Mouse (Mus musculus): ENCODE results near the gene Gramd1b. TPM values are rescaled to one million over a fixed set of nuclear protein-coding genes. Genes with fewer than 3 reads are reported as not detected.

Gene Gramd1b
- total and polyA plus RNA-seq, 2 experiments from 2014 or later = 18.0 to 48.6 TPM

GRCm38 (mm10) chr9:40272822-40273221 lies 258.4 kb downstream of the Gramd1b start:
- no peak overlapping the region for H3K27ac ChIP-seq (ENCODE audit: low read depth, low read length)
- no peak overlapping the region for H3K9ac ChIP-seq
- H3K4me2 ChIP-seq (ENCODE audit: low read depth) = peak overlapping the region; percentile 70
- H3K27me3 ChIP-seq (ENCODE audit: insufficient read depth, low read length) = no peaks in the 10 kb centered on the region
- WGBS = 85% methylated on average over 7 of the region's 7 CpGs
- H3K4me1 ChIP-seq (ENCODE audit: insufficient read depth) = peaks cover 27% of the 10 kb centered on the region
- ATAC-seq = no peak
- no peak for DNase-seq
- TF ChIP-seq CTCF (IDR thresholded peaks at IDR 0.05; ENCODE audit: low read depth) = no peak
- H3K36me3 ChIP-seq (ENCODE audit: insufficient read depth) = peaks cover 15% of the 10 kb centered on the region; the same call in 1 of the 2 replicates
- H3K9me3 ChIP-seq (ENCODE audit: low read length) = no peaks in the 10 kb centered on the region
- no peak overlapping the region for H3K4me3 ChIP-seq (ENCODE audit: low read depth, low read length)

DNA sequence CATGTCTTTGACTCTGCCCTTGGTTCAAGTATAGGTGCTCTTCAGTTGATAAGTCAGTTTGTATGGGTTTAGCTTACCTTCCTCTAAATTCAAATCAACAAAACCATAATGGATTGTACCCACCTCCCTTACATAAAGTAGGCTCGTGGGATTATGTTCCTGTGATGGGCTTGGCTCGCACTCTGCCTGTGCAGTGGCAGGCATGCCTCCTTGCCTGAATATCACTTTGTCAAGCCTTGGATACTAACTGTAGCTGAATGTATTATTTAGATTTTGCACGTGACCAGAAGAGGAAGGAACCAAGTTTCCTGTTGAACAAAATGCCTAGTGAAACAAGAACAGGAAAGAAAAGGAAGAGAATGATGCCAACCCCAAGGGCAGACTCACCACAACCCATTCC lies 260.1 kb downstream of the Gramd1b start:
- H3K9ac ChIP-seq = peak overlapping the region; percentile 68
- no peaks in the 10 kb centered on the region for H3K9me3 ChIP-seq (ENCODE audit: low read length)
- no peak overlapping the region for H3K27ac ChIP-seq (ENCODE audit: low read depth, low read length)
- H3K4me2 ChIP-seq (ENCODE audit: low read depth) = peak overlapping the region; percentile 70
- 0 out of 2 replicates have a peak, but pooled peaks cover 5% of the 10 kb centered on the region for H3K36me3 ChIP-seq (ENCODE audit: insufficient read depth)
- 39% methylated on average over 3 of the region's 3 CpGs for WGBS
- peak overlapping the region; percentile 69 for H3K4me3 ChIP-seq (ENCODE audit: low read depth, low read length)
- peaks cover 27% of the 10 kb centered on the region for H3K4me1 ChIP-seq (ENCODE audit: insufficient read depth)
- ATAC-seq (no peak), DNase-seq (no peak)
- no peaks in the 10 kb centered on the region for H3K27me3 ChIP-seq (ENCODE audit: insufficient read depth, low read length)
- TF ChIP-seq CTCF (IDR thresholded peaks at IDR 0.05; ENCODE audit: low read depth) = no peak

DNA sequence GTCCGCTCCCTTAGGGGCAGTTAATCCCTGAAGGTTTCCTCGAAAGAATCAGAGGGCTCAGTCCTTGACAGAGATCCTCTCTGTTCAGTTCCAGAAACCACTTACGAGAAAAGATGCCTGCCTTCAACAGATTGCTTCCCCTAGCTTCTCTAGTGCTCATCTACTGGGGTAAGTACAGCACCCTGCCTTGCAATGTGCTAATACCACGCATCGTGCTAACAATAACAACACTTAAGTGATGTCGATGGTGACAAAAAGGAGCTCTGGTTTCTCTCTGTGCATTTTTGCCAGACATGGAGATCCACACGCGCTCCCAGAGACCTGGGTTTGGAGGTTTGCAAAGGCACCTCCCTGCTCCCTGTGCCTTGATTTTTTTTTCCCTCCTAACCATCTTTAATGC lies 261.3 kb downstream of the Gramd1b start:
- H3K4me2 ChIP-seq (ENCODE audit: low read depth) = peak overlapping the region; percentile 70
- 10% methylated on average over 8 of the region's 8 CpGs for WGBS

DNA sequence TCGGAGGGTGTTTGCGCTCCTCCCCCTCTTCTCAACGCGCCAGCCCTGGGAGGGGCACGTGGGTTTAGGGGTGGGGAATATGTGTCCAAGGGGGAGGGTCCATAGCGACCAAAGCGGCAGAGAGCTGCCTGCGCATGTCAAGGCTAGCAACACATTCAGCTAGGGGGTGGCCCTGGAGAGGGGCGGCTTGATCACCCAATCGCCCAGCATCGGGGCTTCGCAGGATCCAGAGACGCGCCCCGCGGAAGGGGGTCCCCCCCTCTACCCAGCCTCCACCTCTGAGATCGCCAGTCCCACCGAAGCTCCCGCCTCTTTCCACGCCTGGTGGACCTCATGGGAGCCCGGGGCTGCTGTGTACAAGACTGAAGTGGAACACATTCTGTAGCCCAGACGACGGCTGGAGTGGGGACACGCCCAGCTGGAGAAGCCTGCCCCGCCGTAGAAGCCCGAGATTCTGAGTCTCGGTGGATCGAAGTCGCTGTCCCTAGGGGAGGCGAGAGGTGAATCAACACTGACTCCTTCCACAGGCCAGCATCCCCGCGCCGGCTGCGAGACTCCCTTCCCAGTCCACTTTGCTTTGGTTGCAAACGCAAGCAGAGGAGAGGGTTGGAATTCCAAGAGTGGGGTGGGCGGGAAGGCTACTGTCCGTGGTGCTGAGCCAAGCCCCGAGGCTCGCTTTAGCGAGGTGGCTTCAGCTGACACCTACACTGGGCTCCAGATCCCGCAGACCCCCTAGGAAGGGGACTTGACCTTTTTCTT lies 261.9 kb downstream of the Gramd1b start, which contains the start of gene Scn3b:
Gene Scn3b (plus strand): TSS at position 115 of the 759 bp plus-strand sequence.
- peak; percentile 92 for DNase-seq
- peak; percentile 96 for ATAC-seq
- 2% methylated on average over 42 of the region's 42 CpGs for WGBS

More for the DNA sequence above, 261.3 kb downstream of the Gramd1b start:
- no peaks in the 10 kb centered on the region for H3K27me3 ChIP-seq (ENCODE audit: insufficient read depth, low read length)
- H3K27ac ChIP-seq (ENCODE audit: low read depth, low read length) = peak overlapping the region; percentile 79
- H3K4me1 ChIP-seq (ENCODE audit: insufficient read depth) = peaks cover 27% of the 10 kb centered on the region
- H3K9me3 ChIP-seq (ENCODE audit: low read length) = no peaks in the 10 kb centered on the region
- peak overlapping the region; percentile 68 for H3K9ac ChIP-seq
- no peak for TF ChIP-seq CTCF (IDR thresholded peaks at IDR 0.05; ENCODE audit: low read depth)
- H3K36me3 ChIP-seq (ENCODE audit: insufficient read depth) = no peaks in the 10 kb centered on the region
- ATAC-seq (no peak; the same call in 1 of the 2 replicates), DNase-seq (peak; percentile 64)
- H3K4me3 ChIP-seq (ENCODE audit: low read depth, low read length) = peak overlapping the region; percentile 69

GRCm38 (mm10) chr9:40268748-40269102 lies 262.5 kb downstream of the Gramd1b start:
- Histone ChIP-seq H3K9me3 (ENCODE audit: low read length) (no peaks in the 10 kb centered on the region), H3K27ac (ENCODE audit: low read depth, low read length) (peak overlapping the region; percentile 79), H3K4me2 (ENCODE audit: low read depth) (peak overlapping the region; percentile 70), H3K9ac (peak overlapping the region; percentile 68), H3K36me3 (ENCODE audit: insufficient read depth) (no peaks in the 10 kb centered on the region), H3K4me1 (ENCODE audit: insufficient read depth) (peaks cover 27% of the 10 kb centered on the region), H3K27me3 (ENCODE audit: insufficient read depth, low read length) (no peaks in the 10 kb centered on the region), H3K4me3 (ENCODE audit: low read depth, low read length) (peak overlapping the region; percentile 69)
- DNase-seq (no peak), ATAC-seq (peak; percentile 72)
- no peak for TF ChIP-seq CTCF (IDR thresholded peaks at IDR 0.05; ENCODE audit: low read depth)
- WGBS = 0% methylated on average over 4 of the region's 4 CpGs

More for the DNA sequence above, 261.9 kb downstream of the Gramd1b start, which contains the start of gene Scn3b:
- Histone ChIP-seq H3K27ac (ENCODE audit: low read depth, low read length) (peak within 1 kb of the TSS; percentile 79), H3K4me2 (ENCODE audit: low read depth) (peak within 1 kb of the TSS; percentile 70), H3K36me3 (ENCODE audit: insufficient read depth) (no peaks in the 10 kb centered on the region), H3K4me1 (ENCODE audit: insufficient read depth) (peaks cover 27% of the 10 kb centered on the region), H3K27me3 (ENCODE audit: insufficient read depth, low read length) (no peaks in the 10 kb centered on the region), H3K4me3 (ENCODE audit: low read depth, low read length) (peak within 1 kb of the TSS; percentile 69), H3K9ac (peak within 1 kb of the TSS; percentile 68), H3K9me3 (ENCODE audit: low read length) (no peaks in the 10 kb centered on the region)
- TF ChIP-seq CTCF (IDR thresholded peaks at IDR 0.05; ENCODE audit: low read depth) = peak; percentile 1; the same call in 1 of the 2 replicates

GRCm38 (mm10) chr9:40268040-40268747 lies 263.0 kb downstream of the Gramd1b start:
- peak; percentile 76 for DNase-seq

More at GRCm38 (mm10) chr9:40268040-40268747, 263.0 kb downstream of the Gramd1b start:
- Histone ChIP-seq H3K9ac (peak overlapping the region; percentile 68), H3K9me3 (ENCODE audit: low read length) (no peaks in the 10 kb centered on the region), H3K4me2 (ENCODE audit: low read depth) (peak overlapping the region; percentile 70), H3K27ac (ENCODE audit: low read depth, low read length) (peak overlapping the region; percentile 79), H3K27me3 (ENCODE audit: insufficient read depth, low read length) (no peaks in the 10 kb centered on the region), H3K4me3 (ENCODE audit: low read depth, low read length) (peak overlapping the region; percentile 69), H3K4me1 (ENCODE audit: insufficient read depth) (peaks cover 23% of the 10 kb centered on the region), H3K36me3 (ENCODE audit: insufficient read depth) (no peaks in the 10 kb centered on the region)
- 5% methylated on average over 21 of the region's 21 CpGs for WGBS
- peak; percentile 35; the same call in 1 of the 2 replicates for TF ChIP-seq CTCF (IDR thresholded peaks at IDR 0.05; ENCODE audit: low read depth)
- ATAC-seq = peak; percentile 12

Data from forebrain, postnatal 0 days (tissue).